Mouse (Mus musculus): Measurements from ENCODE around the gene Fanci. TPM values are rescaled to one million over a fixed set of nuclear protein-coding genes. Genes with fewer than 3 reads are reported as not detected.

Gene Fanci
- total RNA-seq, 2 experiments from 2014 or later = 2.3 to 11.8 TPM

DNA sequence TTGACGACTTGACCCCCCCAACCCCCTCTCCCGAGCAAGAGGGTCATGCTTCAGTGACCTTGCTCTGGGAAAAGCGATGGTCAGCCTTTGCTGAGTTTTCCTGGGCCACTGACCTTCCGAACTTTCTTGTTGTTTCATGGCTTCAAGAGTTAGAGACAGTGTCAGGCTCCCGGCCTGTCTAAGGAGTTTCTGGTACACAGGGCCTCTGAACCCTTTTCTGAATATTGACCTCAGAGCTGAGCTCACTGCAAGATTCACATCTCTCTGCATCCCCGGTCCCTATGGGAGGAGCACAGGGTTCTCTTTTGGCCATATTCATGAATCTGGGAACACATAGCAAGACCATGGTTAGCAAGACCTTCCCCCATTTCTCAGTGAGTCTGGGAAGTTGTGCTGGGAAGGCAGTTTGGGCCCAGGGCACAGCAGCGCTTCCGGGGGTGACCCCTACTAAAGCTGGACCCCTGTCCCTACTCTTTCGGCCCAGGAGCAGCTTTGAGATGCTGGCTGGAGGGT lies 105.1 kb downstream of the Fanci start:
- no peak for ATAC-seq (replicated peaks; ENCODE audit: low FRiP score, poor library complexity, severe bottlenecking)

DNA sequence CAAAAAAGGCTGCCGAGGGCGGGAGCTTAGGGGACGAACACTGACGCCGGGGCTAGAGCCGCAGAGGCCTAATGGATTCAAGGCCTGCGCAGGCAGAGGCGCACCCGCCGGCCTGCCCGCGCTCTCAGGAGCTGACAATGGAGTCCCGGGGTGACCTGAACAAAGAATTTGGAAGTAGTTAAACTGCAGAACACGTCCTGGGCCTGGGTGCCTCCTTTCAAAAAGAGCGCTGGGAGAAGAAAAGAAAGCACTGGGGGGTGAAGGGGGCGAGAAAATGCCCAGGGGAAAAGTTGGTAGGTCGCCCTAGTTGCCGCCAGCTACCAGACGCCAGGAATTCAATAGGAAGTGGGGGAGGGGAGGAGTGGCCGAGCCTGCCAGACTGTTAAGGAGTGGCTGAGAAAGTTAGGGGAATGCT lies 106.0 kb downstream of the Fanci start:
- no peak for ATAC-seq (replicated peaks; ENCODE audit: low FRiP score, poor library complexity, severe bottlenecking)

DNA sequence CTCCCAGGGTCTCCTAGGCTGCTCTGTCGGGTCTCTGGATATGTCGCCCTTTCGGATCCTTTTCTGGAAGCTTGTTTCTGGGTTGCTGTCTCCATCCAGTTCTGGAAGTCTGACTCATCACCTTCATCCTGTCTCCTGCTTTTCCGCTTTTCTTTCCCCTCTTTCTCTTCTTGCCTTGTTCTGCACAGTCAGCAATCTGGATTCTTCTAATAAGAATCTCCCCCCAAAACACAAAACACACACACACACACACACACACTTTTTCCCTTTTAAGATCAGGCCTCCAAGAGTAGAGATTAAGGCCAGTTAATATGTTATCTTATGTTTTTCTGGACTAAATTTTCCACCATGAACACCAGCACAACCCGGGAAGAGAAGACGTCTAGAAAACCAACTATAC lies 106.6 kb downstream of the Fanci start:
- no peak for ATAC-seq (replicated peaks; ENCODE audit: low FRiP score, poor library complexity, severe bottlenecking)

DNA sequence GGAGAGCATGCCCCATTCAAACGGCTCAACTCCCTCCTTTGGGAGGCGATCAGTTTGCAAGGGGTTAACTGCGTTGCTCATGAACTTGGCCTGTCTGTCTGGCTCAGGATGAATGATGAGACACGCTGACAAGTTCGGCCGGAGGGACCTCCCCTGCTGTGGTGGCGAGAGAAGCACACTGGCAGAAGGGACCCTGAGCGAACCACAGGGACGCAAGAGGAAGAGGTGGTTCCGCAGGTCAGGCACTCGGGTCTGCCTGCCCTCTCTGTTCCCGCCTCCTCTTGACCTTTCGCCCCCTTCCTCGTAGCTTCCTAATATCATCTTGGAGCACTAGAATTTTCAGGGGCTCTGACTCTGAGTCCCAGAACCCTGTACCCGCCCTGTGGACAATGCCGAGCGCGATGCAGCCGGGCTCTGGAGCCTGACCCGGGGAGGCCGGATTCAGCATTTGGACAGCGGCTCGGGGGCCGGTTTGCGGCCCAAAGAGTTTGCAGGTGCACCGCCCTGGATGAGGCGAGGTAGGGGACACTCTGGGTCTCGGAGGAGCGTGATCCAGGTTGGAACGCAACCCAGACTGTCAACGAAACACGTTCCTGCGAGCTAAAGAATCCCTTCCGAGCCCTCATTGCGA lies 107.4 kb downstream of the Fanci start:
- no peak for ATAC-seq (replicated peaks; ENCODE audit: low FRiP score, poor library complexity, severe bottlenecking)

Other genes with a start within 250 kb of the Fanci start
- gene Mfge8, start 242.9 kb upstream of the Fanci start, total RNA-seq (2015; ENCODE audit: low replicate concordance) = not detected in 2 replicates
- 1.1 and 2.7 TPM in 2 replicates for gene Mfge8, start 242.9 kb upstream of the Fanci start, total RNA-seq (2017; ENCODE audit: low replicate concordance)
- gene Abhd2, start 118.7 kb upstream of the Fanci start, total RNA-seq (2015; ENCODE audit: low replicate concordance) = 19.0 and 19.6 TPM in 2 replicates
- 12.1 and 14.9 TPM in 2 replicates for gene Abhd2, start 118.7 kb upstream of the Fanci start, total RNA-seq (2017; ENCODE audit: low replicate concordance)
- not detected in 2 replicates for gene Rlbp1, start 4.9 kb upstream of the Fanci start, total RNA-seq (2015; ENCODE audit: low replicate concordance)
- not detected in 2 replicates for gene Rlbp1, start 4.9 kb upstream of the Fanci start, total RNA-seq (2017; ENCODE audit: low replicate concordance)
- 5.2 and 18.4 TPM in 2 replicates for gene Polg, start 74.4 kb downstream of the Fanci start, total RNA-seq (2015; ENCODE audit: low replicate concordance)
- 26.6 and 27.6 TPM in 2 replicates for gene Polg, start 74.4 kb downstream of the Fanci start, total RNA-seq (2017; ENCODE audit: low replicate concordance)
- 0.42 TPM in 1 of 2 replicates, not detected in the other for gene Rhcg, start 225.7 kb downstream of the Fanci start, total RNA-seq (2015; ENCODE audit: low replicate concordance)
- gene Rhcg, start 225.7 kb downstream of the Fanci start, total RNA-seq (2017; ENCODE audit: low replicate concordance) = 0.26 TPM in 1 of 2 replicates, not detected in the other